ENCODE assay signal across 26 mouse cellular contexts in the genomic region with DNA sequence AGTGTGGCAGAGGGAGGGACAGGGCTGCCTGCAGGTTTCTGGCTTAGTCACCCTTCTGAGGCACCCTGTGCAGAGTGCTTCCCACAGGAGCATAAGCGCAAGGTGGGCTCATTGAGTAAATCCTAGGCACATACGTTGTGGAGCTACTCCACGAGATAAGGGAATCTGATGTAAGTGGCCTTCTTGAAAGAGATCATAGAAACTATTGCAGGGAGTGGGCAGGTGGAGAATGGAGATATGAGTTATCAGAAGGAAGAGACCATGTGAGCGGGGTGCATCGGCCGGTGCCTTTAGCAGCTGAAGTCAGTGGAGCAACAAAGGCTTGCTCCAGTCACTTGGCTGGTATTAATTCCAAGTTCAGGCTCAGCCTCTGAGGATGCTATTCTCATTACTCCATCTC. TPM values are rescaled to one million over a fixed set of nuclear protein-coding genes. Genes with fewer than 3 reads are reported as not detected.
DNase-seq lines count a peak whose midpoint lies in the region; ATAC-seq and TF ChIP-seq lines count a peak whose summit lies in the region.
"Had no signal": no experiment of that assay in that cellular context is flagged by ENCODE, and none has a peak within 500 bp of the region (broad histone marks: within the 10 kb centered on the region; RNA-seq: fewer than 3 reads in every experiment).

No protein-coding gene starts in this region.

- H3K4me1 ChIP-seq in stomach, embryonic 15.5 days = no peaks in the 10 kb centered on the region
- no peaks in the 10 kb centered on the region for H3K4me1 ChIP-seq in stomach, postnatal 0 days (replicated peaks; ENCODE audit: control insufficient read depth, insufficient read depth)
- peaks cover 3% of the 10 kb centered on the region; the same call in 1 of the 2 replicates for H3K4me1 ChIP-seq in intestine, embryonic 16.5 days (ENCODE audit: control insufficient read depth, insufficient read depth, low read length)
- peaks cover 8 to 11% of the 10 kb centered on the region in 2 experiments for H3K4me1 ChIP-seq in liver, embryonic 14.5 days (replicated peaks; ENCODE audit: control insufficient read depth in 2 of 2, insufficient read depth in 2 of 2, low read length in 1 of 2)
- H3K4me1 ChIP-seq: neural tube, embryonic 15.5 days had no signal

- H3K36me3 ChIP-seq in stomach, embryonic 15.5 days = no peaks in the 10 kb centered on the region
- no peaks in the 10 kb centered on the region for H3K36me3 ChIP-seq in stomach, postnatal 0 days (ENCODE audit: control insufficient read depth, insufficient read depth, low read length)
- H3K36me3 ChIP-seq in intestine, embryonic 16.5 days (ENCODE audit: control insufficient read depth, insufficient read depth, low read length) = no peaks in the 10 kb centered on the region
- H3K36me3 ChIP-seq in liver, embryonic 14.5 days (replicated peaks; ENCODE audit: control insufficient read depth, insufficient read depth, low read depth) = no peaks in the 10 kb centered on the region
- H3K36me3 ChIP-seq: heart, embryonic 15.5 days; neural tube, embryonic 15.5 days had no signal

- H3K4me2 ChIP-seq in stomach, embryonic 15.5 days = no peak overlapping the region
- H3K4me2 ChIP-seq in stomach, postnatal 0 days (replicated peaks; ENCODE audit: low read depth) = no peak overlapping the region
- H3K4me2 ChIP-seq in intestine, embryonic 16.5 days (ENCODE audit: low read depth, low read length) = no peak overlapping the region
- peak overlapping the region; percentile 19; the same call in 1 of the 2 replicates for H3K4me2 ChIP-seq in liver, embryonic 14.5 days (ENCODE audit: low read depth)
- H3K4me2 ChIP-seq: forebrain, embryonic 13.5 days; heart, embryonic 15.5 days; hindbrain, embryonic 12.5 days; neural tube, embryonic 15.5 days had no signal

- H3K27ac ChIP-seq in stomach, embryonic 15.5 days = no peak overlapping the region
- H3K27ac ChIP-seq in stomach, postnatal 0 days (replicated peaks) = no peak overlapping the region
- H3K27ac ChIP-seq in intestine, embryonic 16.5 days (ENCODE audit: low read length) = no peak overlapping the region
- no peak overlapping the region for H3K27ac ChIP-seq in liver, embryonic 14.5 days
- H3K27ac ChIP-seq: forebrain, embryonic 13.5 days; heart, embryonic 10.5 days; heart, embryonic 15.5 days; hindbrain, embryonic 12.5 days; hindbrain, postnatal 0 days; neural tube, embryonic 15.5 days had no signal

- no peaks in the 10 kb centered on the region for H3K9me3 ChIP-seq in stomach, embryonic 15.5 days
- no peaks in the 10 kb centered on the region for H3K9me3 ChIP-seq in stomach, postnatal 0 days (ENCODE audit: control insufficient read depth, low read length)
- H3K9me3 ChIP-seq in intestine, embryonic 16.5 days (ENCODE audit: control insufficient read depth, low read length) = no peaks in the 10 kb centered on the region
- H3K9me3 ChIP-seq in liver, embryonic 14.5 days (ENCODE audit: control insufficient read depth, low read length) = no peaks in the 10 kb centered on the region
- H3K9me3 ChIP-seq: heart, embryonic 10.5 days had no signal

- no peak for TF ChIP-seq CTCF in stomach, postnatal 0 days (IDR thresholded peaks at IDR 0.05; ENCODE audit: low read depth)
- TF ChIP-seq CTCF in liver, embryonic 14.5 days (IDR thresholded peaks at IDR 0.05; ENCODE audit: low read depth) = no peak

- ATAC-seq in stomach, embryonic 15.5 days (ENCODE audit: insufficient read depth, low FRiP score, low read depth) = 0 out of 2 replicates have a peak, but pooled peaks have one; percentile 45
- no peak for ATAC-seq in stomach, postnatal 0 days (ENCODE audit: low FRiP score, low TSS enrichment)
- peak; percentile 40; the same call in 1 of the 2 replicates for ATAC-seq in intestine, embryonic 16.5 days
- peak; percentile 88 for ATAC-seq in liver, embryonic 14.5 days (ENCODE audit: insufficient read depth)
- peak; percentile 86 for ATAC-seq in megakaryocyte-erythroid progenitor cell, adult 5-6 weeks (replicated peaks; ENCODE audit: low FRiP score, low TSS enrichment, poor library complexity, severe bottlenecking)
- ATAC-seq: activated CD4-positive, CD25-positive, alpha-beta regulatory T cell, adult 4 months; forebrain, embryonic 13.5 days; hindbrain, postnatal 0 days had no signal

- no peak overlapping the region for H3K9ac ChIP-seq in stomach, embryonic 15.5 days
- no peak overlapping the region for H3K9ac ChIP-seq in stomach, postnatal 0 days (ENCODE audit: low read length)
- H3K9ac ChIP-seq in intestine, embryonic 16.5 days (ENCODE audit: low read depth, low read length) = no peak overlapping the region
- H3K9ac ChIP-seq in liver, embryonic 14.5 days (replicated peaks) = no peak overlapping the region
- H3K9ac ChIP-seq: forebrain, embryonic 13.5 days; heart, embryonic 15.5 days; hindbrain, embryonic 12.5 days; neural tube, embryonic 15.5 days had no signal

- 79% methylated on average over 6 of the region's 6 CpGs for WGBS in stomach, embryonic 15.5 days
- WGBS in stomach, postnatal 0 days = 79% methylated on average over 6 of the region's 6 CpGs
- WGBS in intestine, embryonic 16.5 days = 70% methylated on average over 6 of the region's 6 CpGs
- WGBS in liver, embryonic 14.5 days (ENCODE audit: insufficient replicate concordance) = 19% methylated on average over 6 of the region's 6 CpGs

- no peak overlapping the region for H3K4me3 ChIP-seq in stomach, embryonic 15.5 days (replicated peaks)
- no peak overlapping the region for H3K4me3 ChIP-seq in stomach, postnatal 0 days (ENCODE audit: low read depth, low read length)
- H3K4me3 ChIP-seq in intestine, embryonic 16.5 days (ENCODE audit: low read length) = no peak overlapping the region
- H3K4me3 ChIP-seq in liver, embryonic 14.5 days (ENCODE audit: insufficient read depth in 1 of 2, low read depth in 2 of 2, low read length in 2 of 2) = no peak overlapping the region
- H3K4me3 ChIP-seq: forebrain, embryonic 13.5 days; heart, embryonic 10.5 days; heart, embryonic 15.5 days; hindbrain, embryonic 12.5 days; neural tube, embryonic 15.5 days had no signal

- DNase-seq in stomach, postnatal 0 days (ENCODE audit: low spot score) = no peak
- DNase-seq in liver, embryonic 14.5 days (ENCODE audit: low read depth in 3 of 3, low spot score in 3 of 3) = peak; percentile 38 to 52 (median 48)
- no peak for DNase-seq in heart, adult 18-20 months
- no peak for DNase-seq in thymus, postnatal 4 days
- DNase-seq in cerebellum, adult 18-20 months = no peak
- DNase-seq: adrenal gland, adult 2 months; gastrocnemius, postnatal 14 days; heart, postnatal 36 days; kidney, adult 18-20 months; kidney, postnatal 4 days; midbrain, embryonic 14.5 days; retina, postnatal 1 day; right cerebral cortex, postnatal 14 days; thymus, adult 18-20 months; thymus, postnatal 25 days had no signal

- TF ChIP-seq EP300 in stomach, postnatal 0 days (optimal IDR thresholded peaks at IDR 0.05) = no peak
- peak; percentile 79 for TF ChIP-seq EP300 in liver, embryonic 14.5 days (IDR thresholded peaks at IDR 0.05; ENCODE audit: low read depth)

- no peaks in the 10 kb centered on the region for H3K27me3 ChIP-seq in stomach, embryonic 15.5 days (replicated peaks)
- H3K27me3 ChIP-seq in stomach, postnatal 0 days (ENCODE audit: control insufficient read depth, insufficient read depth, low read length) = no peaks in the 10 kb centered on the region
- no peaks in the 10 kb centered on the region for H3K27me3 ChIP-seq in intestine, embryonic 16.5 days (replicated peaks; ENCODE audit: control insufficient read depth, insufficient read depth, low read length)
- no peaks in the 10 kb centered on the region for H3K27me3 ChIP-seq in liver, embryonic 14.5 days (ENCODE audit: control insufficient read depth, insufficient read depth, low read length)
- H3K27me3 ChIP-seq: forebrain, embryonic 13.5 days; heart, embryonic 15.5 days; hindbrain, embryonic 12.5 days; neural tube, embryonic 15.5 days had no signal

RNA-seq across cellular contexts. Expression of gene A3galt2, which starts 4.9 kb away (rescaled TPM):
- 0.09 and 0.14 TPM in 2 replicates for polyA plus RNA-seq in stomach, embryonic 15.5 days (2015; fragmentation: Nextera tagmentation; extraction: Ambion mirVana)
- polyA plus RNA-seq in stomach, postnatal 0 days (2015; fragmentation: Nextera tagmentation; extraction: Ambion mirVana) = 0.02 TPM in 1 of 2 replicates, not detected in the other
- 0.07 and 0.09 TPM in 2 replicates for polyA plus RNA-seq in intestine, embryonic 16.5 days (2015; fragmentation: Nextera tagmentation; extraction: Ambion mirVana)
- 0.06 and 0.09 TPM in 2 replicates for polyA plus RNA-seq in liver, embryonic 14.5 days (2012; rRNA removed)
- polyA plus RNA-seq in liver, embryonic 14.5 days (2014; fragmentation: Nextera tagmentation; extraction: Ambion mirVana) = 0.04 TPM in 1 of 2 replicates, not detected in the other
- total RNA-seq in megakaryocyte-erythroid progenitor cell, adult 5-6 weeks (2014; fragmentation: Nextera tagmentation) = 0.31 TPM in 1 of 2 replicates, not detected in the other
- total RNA-seq in megakaryocyte-erythroid progenitor cell, adult 5-6 weeks (2017) = not detected in 2 replicates
- total RNA-seq in heart, adult 18-20 months (2021) = under 1 TPM; 0.13 to 0.32 TPM
- total RNA-seq: granulocyte monocyte progenitor cell, adult 5-6 weeks had no signal
- polyA plus RNA-seq: activated CD4-positive, CD25-positive, alpha-beta regulatory T cell, adult 4 months; heart, embryonic 15.5 days had no signal

RNA-seq across cellular contexts. Expression of gene Zfp362, which starts 45.8 kb away (rescaled TPM):
- 22.8 and 26.6 TPM in 2 replicates for polyA plus RNA-seq in stomach, embryonic 15.5 days (2015; fragmentation: Nextera tagmentation; extraction: Ambion mirVana)
- 11.3 and 13.9 TPM in 2 replicates for polyA plus RNA-seq in stomach, postnatal 0 days (2015; fragmentation: Nextera tagmentation; extraction: Ambion mirVana)
- 20.1 and 20.3 TPM in 2 replicates for polyA plus RNA-seq in intestine, embryonic 16.5 days (2015; fragmentation: Nextera tagmentation; extraction: Ambion mirVana)
- polyA plus RNA-seq in liver, embryonic 14.5 days (2012; rRNA removed) = 7.6 and 8.2 TPM in 2 replicates
- polyA plus RNA-seq in liver, embryonic 14.5 days (2014; fragmentation: Nextera tagmentation; extraction: Ambion mirVana) = 6.2 and 7.4 TPM in 2 replicates
- total RNA-seq in megakaryocyte-erythroid progenitor cell, adult 5-6 weeks (2014; fragmentation: Nextera tagmentation) = 28.5 and 38.2 TPM in 2 replicates
- 2.8 and 7.4 TPM in 2 replicates for total RNA-seq in megakaryocyte-erythroid progenitor cell, adult 5-6 weeks (2017)
- total RNA-seq in heart, adult 18-20 months (2021) = 1 to 10 TPM; 9.9 TPM

Comparison
In these comparisons a context has a peak if more than half of its experiments do, and no peak if none do; other contexts are left out.
1. DNase-seq: peak in liver, embryonic 14.5 days (3 of 3); none in stomach, postnatal 0 days (single experiment), heart, adult 18-20 months (0 of 2), thymus, postnatal 4 days (single experiment) and cerebellum, adult 18-20 months (0 of 2).